Mouse (Mus musculus): ENCODE measurements at regions not wholly inside any gene's neighbourhood (a gene's known extent, or its start where the extent isn't known, plus 50 kb on each side); places are given as distances from the start of the nearest gene placed in this dataset.

GRCm38 (mm10) chr15:42779903-42780302 lies 2645.7 kb downstream of the 9330182O14Rik start:
- no peak for TF ChIP-seq CTCF (IDR thresholded peaks at IDR 0.05; ENCODE audit: extremely low read depth, insufficient read depth, low read length)
- TF ChIP-seq POLR2A (IDR thresholded peaks at IDR 0.05; ENCODE audit: extremely low read depth, insufficient read depth, low read length), result no peak

Data from cortical plate, adult 2 months (tissue).